Mouse (Mus musculus) ES-Bruce4 (cell line): ENCODE data around the gene Ice1. TPM values are rescaled to one million over a fixed set of nuclear protein-coding genes. Genes with fewer than 3 reads are reported as not detected.

Source experiments
- H3K27ac ChIP-seq: 2 replicates; pipeline ENCODE4 v1.5.1; 2012; ENCODE audit warnings: low read length, inconsistent platforms; ENCODE audit not compliant: insufficient read depth
- H3K27me3 ChIP-seq: 2 replicates; pipeline ENCODE4 v1.6.1; 2012; ENCODE audit warnings: mild to moderate bottlenecking, low read length, inconsistent platforms; ENCODE audit not compliant: control insufficient read depth, poor library complexity, insufficient read depth, severe bottlenecking
- H3K36me3 ChIP-seq: 2 replicates; pipeline ENCODE4 v1.6.1; 2012; ENCODE audit warnings: inconsistent platforms, mild to moderate bottlenecking, low read length, moderate library complexity; ENCODE audit not compliant: control insufficient read depth, poor library complexity, insufficient read depth, severe bottlenecking
- H3K4me1 ChIP-seq: one replicate; pipeline ENCODE4 v1.8.1; 2011; ENCODE audit warnings: low read length; ENCODE audit not compliant: control insufficient read depth, insufficient read depth
- H3K4me3 ChIP-seq: 2 replicates; pipeline ENCODE4 v1.5.1; 2011; ENCODE audit warnings: low read depth, mild to moderate bottlenecking, low read length
- H3K9ac ChIP-seq: 2 replicates; pipeline ENCODE4 v1.6.1; 2012; ENCODE audit warnings: low read depth, mild to moderate bottlenecking, inconsistent platforms; ENCODE audit not compliant: poor library complexity, severe bottlenecking
- H3K9me3 ChIP-seq: replicated peaks from 2 replicates; pipeline ENCODE4 v1.6.1; 2012; ENCODE audit warnings: mild to moderate bottlenecking, low read length, inconsistent platforms; ENCODE audit not compliant: control insufficient read depth, poor library complexity, insufficient read depth, severe bottlenecking
- CTCF ChIP-seq: IDR thresholded peaks from one replicate; pipeline ENCODE4 v1.8.1; 2011; ENCODE audit warnings: low read depth, low read length
- EP300 ChIP-seq: IDR thresholded peaks from 2 replicates; pipeline ENCODE4 v1.6.1; 2011; ENCODE audit warnings: low read depth, low read length; ENCODE audit not compliant: insufficient read depth
- POLR2A ChIP-seq: IDR thresholded peaks from one replicate; pipeline ENCODE4 v1.8.1; 2011; ENCODE audit warnings: low read length; ENCODE audit not compliant: insufficient read depth
- polyA plus RNA-seq: library from polyadenylated mRNA; stranded (reverse); fragments of >200 nt; gene quantifications from 2 replicates; pipeline ENCODE4 v1.2.4, GENCODE M21; 2011; ENCODE audit warnings: low read depth; ENCODE audit not compliant: missing spikeins, insufficient read depth, insufficient read length

Gene Ice1
- polyA plus RNA-seq, 1 experiment = 42.3 TPM

DNA sequence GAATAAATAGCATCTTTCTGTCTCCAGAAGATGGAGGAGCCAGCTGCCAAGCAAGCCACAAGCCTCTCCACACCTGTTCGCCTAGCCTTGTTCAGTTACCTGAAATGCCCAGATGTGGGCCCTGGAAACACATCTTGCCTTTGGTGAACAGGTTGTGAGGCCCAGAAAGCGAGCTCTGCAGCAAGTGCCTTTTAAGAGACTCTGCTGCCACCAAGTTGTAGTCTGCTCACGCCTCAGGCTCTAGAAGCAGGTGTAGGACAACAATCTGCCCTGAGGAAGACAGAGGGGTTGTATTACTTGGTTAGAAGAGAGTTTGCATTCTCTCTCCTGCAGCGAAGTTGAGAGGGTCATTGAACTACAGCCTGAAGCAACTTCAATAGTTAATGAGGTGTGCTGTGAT lies 55.9 kb downstream of the Ice1 start:
- Histone ChIP-seq H3K9ac (no peak overlapping the region), H3K36me3 (peaks cover 4% of the 10 kb centered on the region; the same call in 1 of the 2 replicates), H3K27ac (no peak overlapping the region), H3K4me1 (no peaks in the 10 kb centered on the region), H3K27me3 (no peaks in the 10 kb centered on the region), H3K9me3 (no peaks in the 10 kb centered on the region), H3K4me3 (no peak overlapping the region)
- no peak for TF ChIP-seq CTCF

DNA sequence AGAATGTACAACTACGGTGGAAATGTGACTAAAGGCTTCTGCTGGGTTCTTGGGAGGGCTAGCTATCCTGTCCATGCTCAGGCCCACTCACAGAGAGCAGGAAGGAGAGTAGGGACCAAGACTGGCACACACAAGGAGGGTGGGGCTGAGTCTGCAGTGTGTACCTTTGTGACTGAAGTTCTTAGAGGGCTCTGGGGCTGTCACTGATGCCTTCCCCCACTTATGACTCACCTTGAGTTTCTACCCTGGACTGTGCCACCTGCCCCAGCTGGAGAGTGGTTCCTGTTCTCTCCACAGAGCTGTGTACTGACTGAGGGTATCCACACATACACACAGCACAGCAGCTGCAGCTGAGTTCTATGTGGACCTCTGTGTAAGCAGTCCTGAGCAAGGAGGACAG lies 63.2 kb downstream of the Ice1 start:
- H3K9me3 ChIP-seq = no peaks in the 10 kb centered on the region
- H3K9ac ChIP-seq = no peak overlapping the region
- H3K36me3 ChIP-seq = no peaks in the 10 kb centered on the region
- H3K27ac ChIP-seq = no peak overlapping the region
- H3K27me3 ChIP-seq = no peaks in the 10 kb centered on the region
- no peak overlapping the region for H3K4me3 ChIP-seq
- no peaks in the 10 kb centered on the region for H3K4me1 ChIP-seq
- TF ChIP-seq EP300 = no peak
- TF ChIP-seq POLR2A = no peak
- TF ChIP-seq CTCF = no peak

DNA sequence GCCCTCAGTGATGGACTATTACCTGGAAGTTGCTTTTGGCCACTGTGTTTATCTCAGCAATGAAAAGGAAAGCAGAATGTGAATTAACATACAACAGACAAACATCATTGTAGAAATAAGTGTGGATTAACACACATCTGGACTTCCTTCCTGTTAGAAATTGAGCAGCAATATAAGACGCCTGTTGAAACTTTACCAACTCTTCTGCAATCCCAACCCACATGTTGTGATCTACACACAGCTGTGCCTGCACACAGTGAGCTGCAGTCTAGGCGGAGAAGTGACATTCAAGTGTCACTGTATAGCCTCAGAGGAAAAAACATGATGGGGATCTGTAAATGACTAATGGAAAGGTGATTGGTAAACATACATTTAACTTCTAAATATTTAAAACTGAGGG lies 69.5 kb downstream of the Ice1 start:
- no peaks in the 10 kb centered on the region for H3K27me3 ChIP-seq
- no peaks in the 10 kb centered on the region for H3K9me3 ChIP-seq
- TF ChIP-seq EP300 (no peak), CTCF (no peak), POLR2A (no peak)
- no peak overlapping the region for H3K27ac ChIP-seq
- no peaks in the 10 kb centered on the region for H3K4me1 ChIP-seq
- H3K4me3 ChIP-seq = no peak overlapping the region
- H3K9ac ChIP-seq = no peak overlapping the region
- no peaks in the 10 kb centered on the region for H3K36me3 ChIP-seq

DNA sequence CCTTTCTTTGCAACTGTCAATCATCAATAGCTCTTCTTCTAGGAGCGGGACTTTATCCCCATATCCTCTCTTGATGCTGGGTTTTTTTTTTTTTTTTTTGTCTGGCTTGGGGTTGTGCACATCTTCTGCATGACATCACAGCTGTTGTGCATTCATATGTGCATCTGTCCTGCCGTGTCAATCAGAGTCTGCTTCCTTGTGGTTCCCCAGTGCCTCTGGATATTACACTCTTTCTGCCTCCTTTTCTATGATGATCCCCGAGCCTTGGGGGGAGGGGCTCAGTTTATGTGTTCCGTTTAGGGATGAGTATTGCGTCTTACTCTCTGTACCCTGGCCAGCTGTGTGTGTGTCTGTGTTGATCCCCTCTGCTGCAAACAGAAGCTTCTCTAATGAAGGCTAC lies 84.0 kb downstream of the Ice1 start:
- Histone ChIP-seq H3K9ac (no peak overlapping the region), H3K4me1 (no peaks in the 10 kb centered on the region), H3K27me3 (no peaks in the 10 kb centered on the region), H3K27ac (no peak overlapping the region), H3K4me3 (no peak overlapping the region), H3K36me3 (no peaks in the 10 kb centered on the region), H3K9me3 (no peaks in the 10 kb centered on the region)
- TF ChIP-seq CTCF = no peak
- TF ChIP-seq EP300 = no peak
- no peak for TF ChIP-seq POLR2A

DNA sequence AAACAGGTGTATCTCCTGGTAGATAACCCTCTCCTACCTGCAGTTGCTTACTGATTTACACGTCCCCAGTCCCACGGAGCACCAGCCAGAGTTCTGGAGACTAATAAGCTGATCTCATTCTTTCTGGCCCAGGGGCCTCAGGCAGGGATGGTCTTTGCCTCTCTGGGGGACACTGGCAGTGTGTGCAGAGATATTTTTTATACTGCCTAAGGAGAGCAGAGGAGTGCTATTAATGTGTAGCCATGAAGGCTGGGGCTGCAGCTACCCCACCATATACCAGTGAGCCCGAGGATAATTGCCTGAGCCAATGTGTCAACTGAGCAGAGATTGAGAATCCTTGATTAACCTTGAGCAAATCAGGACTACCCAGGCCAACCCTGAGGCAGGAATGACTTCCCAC lies 90.0 kb downstream of the Ice1 start:
- H3K4me1 ChIP-seq = no peaks in the 10 kb centered on the region

DNA sequence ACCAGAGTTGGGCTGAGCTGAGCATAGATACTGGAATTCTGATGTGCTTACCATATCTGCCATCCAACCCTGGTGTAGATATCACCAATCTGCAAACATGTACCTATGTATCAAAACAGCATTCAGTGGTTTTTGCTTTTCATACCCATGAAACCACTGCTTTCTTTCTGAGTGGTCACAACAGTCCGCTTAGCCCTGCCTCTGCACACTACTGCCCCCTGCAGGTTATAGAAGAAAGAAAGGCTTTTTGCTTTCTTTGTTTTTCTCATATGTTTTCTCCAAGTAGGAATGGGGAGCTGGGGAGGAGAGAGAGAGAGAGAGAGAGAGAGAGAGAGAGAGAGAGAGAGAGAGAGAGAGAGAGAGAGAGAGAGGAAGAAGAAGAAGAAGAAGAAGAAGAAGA lies 92.2 kb downstream of the Ice1 start:
- TF ChIP-seq POLR2A (no peak), CTCF (peak; percentile 49)
- H3K27me3 ChIP-seq = no peaks in the 10 kb centered on the region; the same call in 1 of the 2 replicates

More for the DNA sequence above, 90.0 kb downstream of the Ice1 start:
- TF ChIP-seq POLR2A (no peak), CTCF (no peak), EP300 (no peak)
- Histone ChIP-seq H3K27ac (no peak overlapping the region), H3K36me3 (no peaks in the 10 kb centered on the region), H3K9me3 (no peaks in the 10 kb centered on the region), H3K27me3 (no peaks in the 10 kb centered on the region; the same call in 1 of the 2 replicates), H3K9ac (no peak overlapping the region), H3K4me3 (no peak overlapping the region)

DNA sequence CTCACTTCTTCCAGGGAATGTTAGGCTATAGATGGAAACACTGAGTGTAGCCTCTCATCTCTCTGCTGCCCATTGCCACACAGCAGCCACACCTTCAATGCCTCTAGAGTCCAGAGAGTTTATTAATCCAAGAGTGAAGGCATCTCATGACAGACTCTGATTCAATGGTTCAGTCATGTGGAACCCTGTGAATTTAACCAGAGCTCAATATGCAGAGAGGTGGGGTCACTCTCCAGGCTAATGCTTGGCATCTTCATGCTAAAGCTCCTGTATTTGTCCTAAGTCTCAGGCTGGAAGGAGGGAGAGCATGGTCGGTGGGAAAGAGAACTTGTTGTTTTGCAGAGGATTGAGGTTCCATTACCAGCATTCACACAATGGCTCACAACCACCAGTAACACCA lies 97.6 kb downstream of the Ice1 start:
- Histone ChIP-seq H3K9me3 (no peaks in the 10 kb centered on the region), H3K9ac (no peak overlapping the region), H3K27ac (no peak overlapping the region), H3K27me3 (no peaks in the 10 kb centered on the region), H3K4me1 (no peaks in the 10 kb centered on the region), H3K36me3 (no peaks in the 10 kb centered on the region), H3K4me3 (no peak overlapping the region)
- TF ChIP-seq EP300 (no peak), POLR2A (no peak), CTCF (no peak)

More for the DNA sequence above, 92.2 kb downstream of the Ice1 start:
- Histone ChIP-seq H3K27ac (no peak overlapping the region), H3K9ac (no peak overlapping the region), H3K4me3 (no peak overlapping the region), H3K36me3 (no peaks in the 10 kb centered on the region), H3K4me1 (no peaks in the 10 kb centered on the region), H3K9me3 (no peaks in the 10 kb centered on the region)
